Mouse (Mus musculus) megakaryocyte, embryonic 14.5 days (primary cell): ENCODE measurements at regions not wholly inside any gene's neighbourhood (a gene's known extent, or its start where the extent isn't known, plus 50 kb on each side); places are given as distances from the start of the nearest gene placed in this dataset.

ENCODE experiments used
- H3K27me3 ChIP-seq: replicated peaks from 2 replicates; pipeline ENCODE3; 2012; ENCODE audit warnings: inconsistent platforms
- H3K36me3 ChIP-seq: replicated peaks from 2 replicates; pipeline ENCODE3; 2012; ENCODE audit warnings: low read length, inconsistent platforms, mixed read lengths
- H3K4me1 ChIP-seq: 2 replicates; pipeline ENCODE4 v1.6.1; 2012; ENCODE audit warnings: inconsistent platforms
- H3K4me3 ChIP-seq: replicated peaks from 2 replicates; pipeline ENCODE3; 2012; ENCODE audit warnings: moderate library complexity, mild to moderate bottlenecking, inconsistent platforms
- H3K9me3 ChIP-seq: 2 replicates; pipeline ENCODE4 v1.6.1; 2012; ENCODE audit warnings: inconsistent platforms
- FLI1 ChIP-seq: IDR thresholded peaks from 2 replicates; pipeline ENCODE4 v1.6.1; 2012; ENCODE audit warnings: low read length, inconsistent platforms, mixed read lengths
- GATA1 ChIP-seq: IDR thresholded peaks from 3 replicates; pipeline ENCODE4 v1.6.1; 2012; ENCODE audit warnings: mixed read lengths, low read length, inconsistent platforms, borderline replicate concordance

GRCm38 (mm10) chr9:116466336-116466735 is 291.2 kb upstream of the Tgfbr2 start:
- H3K27me3 ChIP-seq, result no peaks in the 10 kb centered on the region
- H3K4me3 ChIP-seq, result no peak overlapping the region
- TF ChIP-seq FLI1 (no peak), GATA1 (no peak)

GRCm38 (mm10) chr9:116464626-116465025 is 289.5 kb upstream of the Tgfbr2 start:
- peaks cover 6% of the 10 kb centered on the region; the same call in 1 of the 2 replicates for H3K9me3 ChIP-seq
- no peaks in the 10 kb centered on the region for H3K4me1 ChIP-seq
- TF ChIP-seq GATA1 (no peak), FLI1 (no peak)

More at GRCm38 (mm10) chr9:116466336-116466735, 291.2 kb upstream of the Tgfbr2 start:
- H3K9me3 ChIP-seq, result peaks cover 6% of the 10 kb centered on the region; the same call in 1 of the 2 replicates
- H3K4me1 ChIP-seq, result no peaks in the 10 kb centered on the region
- no peaks in the 10 kb centered on the region for H3K36me3 ChIP-seq

GRCm38 (mm10) chr9:116462232-116462631 is 287.1 kb upstream of the Tgfbr2 start:
- Histone ChIP-seq H3K27me3 (no peaks in the 10 kb centered on the region), H3K9me3 (peaks cover 6% of the 10 kb centered on the region; the same call in 1 of the 2 replicates), H3K4me3 (no peak overlapping the region), H3K36me3 (no peaks in the 10 kb centered on the region), H3K4me1 (no peaks in the 10 kb centered on the region)
- TF ChIP-seq FLI1 (no peak), GATA1 (no peak)

More at GRCm38 (mm10) chr9:116464626-116465025, 289.5 kb upstream of the Tgfbr2 start:
- no peaks in the 10 kb centered on the region for H3K27me3 ChIP-seq
- H3K36me3 ChIP-seq, result no peaks in the 10 kb centered on the region
- no peak overlapping the region for H3K4me3 ChIP-seq

GRCm38 (mm10) chr9:116460022-116460421 is 284.9 kb upstream of the Tgfbr2 start:
- peaks cover 6% of the 10 kb centered on the region; the same call in 1 of the 2 replicates for H3K9me3 ChIP-seq
- no peaks in the 10 kb centered on the region for H3K36me3 ChIP-seq
- H3K4me1 ChIP-seq, result no peaks in the 10 kb centered on the region

GRCm38 (mm10) chr9:116452050-116452449 is 276.9 kb upstream of the Tgfbr2 start:
- no peaks in the 10 kb centered on the region for H3K9me3 ChIP-seq
- no peaks in the 10 kb centered on the region for H3K27me3 ChIP-seq
- no peak overlapping the region for H3K4me3 ChIP-seq
- no peaks in the 10 kb centered on the region for H3K36me3 ChIP-seq
- H3K4me1 ChIP-seq, result no peaks in the 10 kb centered on the region
- no peak for TF ChIP-seq FLI1
- TF ChIP-seq GATA1, result no peak

More at GRCm38 (mm10) chr9:116460022-116460421, 284.9 kb upstream of the Tgfbr2 start:
- TF ChIP-seq GATA1, result no peak
- no peak for TF ChIP-seq FLI1
- Histone ChIP-seq H3K4me3 (no peak overlapping the region), H3K27me3 (no peaks in the 10 kb centered on the region)

- Histone ChIP-seq H3K36me3 (no peaks in the 10 kb centered on the region), H3K4me1 (no peaks in the 10 kb centered on the region), H3K27me3 (no peaks in the 10 kb centered on the region), H3K4me3 (no peak overlapping the region), H3K9me3 (no peaks in the 10 kb centered on the region)
- TF ChIP-seq FLI1, result no peak
- no peak for TF ChIP-seq GATA1
These were observed 275.7 kb upstream of the Tgfbr2 start for GRCm38 (mm10) chr9:116450829-116451228.

- Histone ChIP-seq H3K9me3 (no peaks in the 10 kb centered on the region), H3K27me3 (no peaks in the 10 kb centered on the region), H3K4me1 (no peaks in the 10 kb centered on the region), H3K36me3 (no peaks in the 10 kb centered on the region), H3K4me3 (no peak overlapping the region)
- no peak for TF ChIP-seq GATA1
- TF ChIP-seq FLI1, result no peak
These were observed 272.6 kb upstream of the Tgfbr2 start for GRCm38 (mm10) chr9:116447734-116448133.

- no peaks in the 10 kb centered on the region for H3K27me3 ChIP-seq
- H3K9me3 ChIP-seq, result peaks cover 8% of the 10 kb centered on the region
- no peaks in the 10 kb centered on the region for H3K36me3 ChIP-seq
- no peak overlapping the region for H3K4me3 ChIP-seq
- H3K4me1 ChIP-seq, result no peaks in the 10 kb centered on the region
- TF ChIP-seq FLI1, result no peak
- TF ChIP-seq GATA1, result no peak
These were observed 263.4 kb upstream of the Tgfbr2 start for GRCm38 (mm10) chr9:116438580-116438979.

GRCm38 (mm10) chr9:116434414-116434813 is 259.3 kb upstream of the Tgfbr2 start:
- Histone ChIP-seq H3K4me1 (no peaks in the 10 kb centered on the region), H3K4me3 (no peak overlapping the region), H3K9me3 (peaks cover 14% of the 10 kb centered on the region), H3K36me3 (no peaks in the 10 kb centered on the region), H3K27me3 (no peaks in the 10 kb centered on the region)
- TF ChIP-seq FLI1, result no peak
- TF ChIP-seq GATA1, result no peak

GRCm38 (mm10) chr9:116429061-116429460 is 253.9 kb upstream of the Tgfbr2 start:
- Histone ChIP-seq H3K36me3 (no peaks in the 10 kb centered on the region), H3K4me1 (no peaks in the 10 kb centered on the region; the same call in 1 of the 2 replicates), H3K4me3 (no peak overlapping the region), H3K9me3 (peaks cover 6% of the 10 kb centered on the region; the same call in 1 of the 2 replicates), H3K27me3 (no peaks in the 10 kb centered on the region)
- TF ChIP-seq GATA1, result no peak
- no peak for TF ChIP-seq FLI1
